In genomic region chr3:3761346-3761745, GRCm38 (mm10) we compare ENCODE assay signal across 15 mouse cellular contexts.
"Had no signal": no experiment of that assay in that cellular context is flagged by ENCODE, and none has a peak within 500 bp of the region (broad histone marks: within the 10 kb centered on the region; RNA-seq: fewer than 3 reads in every experiment).

No protein-coding gene starts in this region.

- H3K9me3 ChIP-seq: liver, embryonic 13.5 days; liver, embryonic 15.5 days; megakaryocyte, embryonic 14.5 days; midbrain, embryonic 12.5 days; neural tube, embryonic 12.5 days; stomach, embryonic 15.5 days had no signal

- H3K36me3 ChIP-seq: liver, embryonic 13.5 days; liver, embryonic 15.5 days; midbrain, embryonic 12.5 days; neural tube, embryonic 12.5 days; stomach, embryonic 15.5 days had no signal

- DNase-seq: liver; liver, embryonic 13.5 days; liver, postnatal 0 days; midbrain, embryonic 14.5 days; right cerebral cortex, postnatal 14 days; thymus, adult 18-20 months; thymus, postnatal 14 days; thymus, postnatal 36 days had no signal

- H3K27me3 ChIP-seq: liver, embryonic 13.5 days; liver, embryonic 15.5 days; megakaryocyte, embryonic 14.5 days; midbrain, embryonic 12.5 days; neural tube, embryonic 12.5 days; stomach, embryonic 15.5 days had no signal

- ATAC-seq: liver, postnatal 0 days had no signal

- H3K4me3 ChIP-seq: liver, embryonic 13.5 days; liver, embryonic 15.5 days; megakaryocyte, embryonic 14.5 days; midbrain, embryonic 12.5 days; neural tube, embryonic 12.5 days; stomach, embryonic 15.5 days had no signal

- H3K27ac ChIP-seq: liver, embryonic 13.5 days; liver, embryonic 15.5 days; macrophage; midbrain, embryonic 12.5 days; neural tube, embryonic 12.5 days; stomach, embryonic 15.5 days had no signal

- H3K4me2 ChIP-seq: liver, embryonic 11.5 days; liver, embryonic 13.5 days; liver, embryonic 15.5 days; midbrain, embryonic 12.5 days; neural tube, embryonic 12.5 days; stomach, embryonic 15.5 days had no signal

- H3K4me1 ChIP-seq: liver, embryonic 13.5 days; liver, embryonic 15.5 days; megakaryocyte, embryonic 14.5 days; midbrain, embryonic 12.5 days; neural tube, embryonic 12.5 days; stomach, embryonic 15.5 days had no signal

- H3K9ac ChIP-seq: liver, embryonic 13.5 days; liver, embryonic 15.5 days; liver, postnatal 0 days; midbrain, embryonic 12.5 days; neural tube, embryonic 12.5 days; stomach, embryonic 15.5 days had no signal
